Mouse (Mus musculus) retina, postnatal 1 day (tissue): ENCODE data around the gene Ppp3ca.
"Not testable (repeated sequence)": the region's sequence is repeated elsewhere in the genome, so short reads cannot be mapped to it uniquely, and the experiment has no call there.

Experiments
- DNase-seq: peaks from one replicate; pipeline ENCODE4 v3.0.0-alpha.2; 2012

The Ppp3ca gene

GRCm38 (mm10) chr3:136689793-136690543 lies 20.0 kb downstream of the Ppp3ca start:
- DNase-seq, result no peak

DNA sequence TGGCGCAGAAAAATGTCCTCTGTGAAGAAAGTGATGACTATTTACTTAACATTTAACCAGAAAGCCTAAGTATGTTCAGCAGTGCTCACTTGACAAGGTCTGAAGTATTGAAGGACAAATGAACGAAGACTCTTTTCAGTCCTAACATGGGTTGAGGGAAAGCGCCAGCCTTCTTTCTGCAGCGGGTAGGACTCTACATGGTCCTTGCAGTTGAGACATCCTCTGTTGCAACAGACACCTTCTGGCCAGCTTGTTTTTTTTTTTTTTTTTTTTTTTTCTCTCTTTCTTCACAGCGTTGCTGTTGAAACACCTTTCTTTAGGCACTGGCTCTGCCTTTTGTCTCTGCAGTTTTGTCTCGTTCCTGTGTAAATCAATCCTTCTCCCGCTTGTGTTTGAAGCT lies 22.1 kb downstream of the Ppp3ca start:
- DNase-seq, result no peak

DNA sequence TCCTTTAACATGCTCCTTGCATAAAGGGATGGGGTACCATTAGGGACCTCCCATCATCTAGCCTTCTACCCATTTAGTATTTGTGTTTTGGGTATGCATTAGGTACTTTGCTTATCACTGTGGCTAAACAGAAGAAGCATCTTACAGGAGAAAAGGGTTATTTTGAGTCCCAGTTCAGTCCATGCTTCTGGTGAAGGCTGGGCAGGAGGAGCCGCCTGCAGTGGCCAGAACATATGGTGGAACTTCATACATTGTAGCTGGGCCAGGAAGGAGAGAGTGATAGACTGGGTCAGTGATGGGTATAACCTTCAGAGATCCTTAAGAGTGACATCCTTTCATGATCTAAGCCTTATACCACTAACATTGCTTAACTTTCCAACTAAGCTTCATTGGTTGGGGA lies 23.6 kb downstream of the Ppp3ca start:
- no peak for DNase-seq

DNA sequence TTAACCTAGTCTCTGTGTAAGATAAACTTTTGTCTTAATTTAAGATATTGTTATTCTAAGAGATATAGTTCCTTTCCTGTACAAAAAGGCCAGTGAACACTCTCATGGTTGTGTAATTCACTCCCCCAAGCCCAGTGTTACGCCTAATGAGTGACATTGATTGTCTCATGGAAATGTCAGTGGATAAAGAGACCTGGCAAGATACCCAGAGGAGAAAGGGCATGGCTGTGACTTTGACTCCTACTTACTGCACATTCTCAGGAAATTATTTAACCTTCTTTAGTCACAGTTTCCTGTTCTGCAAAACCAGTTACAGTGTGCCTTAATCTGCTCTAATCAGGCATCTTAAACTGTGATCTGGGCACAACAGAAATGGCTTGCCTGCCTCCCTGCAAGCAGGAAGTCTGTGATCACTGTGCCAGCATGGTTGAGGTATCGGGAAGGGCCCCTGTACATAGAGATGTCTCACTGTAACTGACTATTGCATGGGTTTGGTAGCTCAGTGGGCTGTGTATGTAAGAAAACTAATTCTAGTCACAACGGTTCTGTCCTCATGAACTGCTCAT lies 27.8 kb downstream of the Ppp3ca start:
- no peak for DNase-seq

DNA sequence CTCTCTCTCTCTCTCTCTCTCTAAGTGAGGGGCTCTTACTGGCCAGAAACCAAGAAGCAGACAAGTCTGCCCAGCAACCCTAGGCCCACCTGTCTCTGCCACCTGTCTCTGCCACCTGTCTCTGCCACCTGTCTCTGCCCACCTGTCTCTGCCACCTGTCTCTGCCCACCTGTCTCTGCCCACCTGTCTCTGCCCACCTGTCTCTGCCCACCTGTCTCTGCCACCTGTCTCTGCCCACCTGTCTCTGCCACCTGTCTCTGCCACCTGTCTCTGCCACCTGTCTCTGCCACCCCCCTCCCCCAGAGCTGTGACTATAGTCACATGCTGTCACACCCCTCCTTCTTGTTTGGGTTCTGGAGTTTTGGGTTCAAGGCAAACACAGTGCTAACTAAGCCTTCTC lies 29.8 kb downstream of the Ppp3ca start:
- not testable (repeated sequence) for DNase-seq

- peak; percentile 64 for DNase-seq
Observed at GRCm38 (mm10) chr3:136700447-136701009, 30.6 kb downstream of the Ppp3ca start.

DNA sequence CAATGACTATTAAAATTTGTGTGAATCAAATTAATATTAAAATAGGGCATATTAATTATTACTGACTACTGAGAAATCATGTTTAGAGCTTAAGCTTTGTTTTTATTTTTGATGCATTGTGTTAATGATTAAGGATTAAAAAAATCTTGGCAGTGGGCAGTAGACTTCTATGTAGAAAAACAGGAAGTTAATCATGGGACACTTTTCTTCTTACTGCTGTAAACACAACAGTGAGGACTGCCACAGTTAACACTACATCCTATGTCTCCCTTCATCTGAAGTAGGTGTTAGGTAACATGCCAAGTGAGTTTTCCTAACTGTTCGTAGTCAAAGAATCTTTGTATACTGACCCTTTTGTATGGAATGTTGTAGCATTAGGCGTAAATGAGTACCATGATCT lies 32.9 kb downstream of the Ppp3ca start:
- DNase-seq, result no peak

GRCm38 (mm10) chr3:136704515-136705247 lies 34.8 kb downstream of the Ppp3ca start:
- DNase-seq, result no peak

GRCm38 (mm10) chr3:136706048-136706447 lies 36.1 kb downstream of the Ppp3ca start:
- DNase-seq, result no peak

DNA sequence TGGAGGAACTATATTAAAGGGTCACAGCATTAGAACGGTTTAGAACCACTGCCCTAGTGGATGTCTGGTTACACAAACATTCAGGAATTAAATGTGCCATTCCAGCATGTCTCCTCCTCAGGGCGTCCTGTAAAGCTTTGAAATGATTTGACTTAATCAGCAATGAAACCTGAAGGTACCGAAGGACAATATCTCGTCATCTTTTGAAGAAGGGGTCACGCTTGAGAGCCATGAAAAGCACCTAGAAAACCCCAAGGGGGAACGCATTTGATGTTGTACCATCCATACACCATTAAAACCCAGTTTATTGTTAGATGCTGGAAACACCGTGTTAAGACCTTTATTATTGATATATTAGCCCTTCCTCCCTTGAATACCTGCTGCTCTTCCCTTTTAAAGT lies 36.8 kb downstream of the Ppp3ca start:
- no peak for DNase-seq

DNA sequence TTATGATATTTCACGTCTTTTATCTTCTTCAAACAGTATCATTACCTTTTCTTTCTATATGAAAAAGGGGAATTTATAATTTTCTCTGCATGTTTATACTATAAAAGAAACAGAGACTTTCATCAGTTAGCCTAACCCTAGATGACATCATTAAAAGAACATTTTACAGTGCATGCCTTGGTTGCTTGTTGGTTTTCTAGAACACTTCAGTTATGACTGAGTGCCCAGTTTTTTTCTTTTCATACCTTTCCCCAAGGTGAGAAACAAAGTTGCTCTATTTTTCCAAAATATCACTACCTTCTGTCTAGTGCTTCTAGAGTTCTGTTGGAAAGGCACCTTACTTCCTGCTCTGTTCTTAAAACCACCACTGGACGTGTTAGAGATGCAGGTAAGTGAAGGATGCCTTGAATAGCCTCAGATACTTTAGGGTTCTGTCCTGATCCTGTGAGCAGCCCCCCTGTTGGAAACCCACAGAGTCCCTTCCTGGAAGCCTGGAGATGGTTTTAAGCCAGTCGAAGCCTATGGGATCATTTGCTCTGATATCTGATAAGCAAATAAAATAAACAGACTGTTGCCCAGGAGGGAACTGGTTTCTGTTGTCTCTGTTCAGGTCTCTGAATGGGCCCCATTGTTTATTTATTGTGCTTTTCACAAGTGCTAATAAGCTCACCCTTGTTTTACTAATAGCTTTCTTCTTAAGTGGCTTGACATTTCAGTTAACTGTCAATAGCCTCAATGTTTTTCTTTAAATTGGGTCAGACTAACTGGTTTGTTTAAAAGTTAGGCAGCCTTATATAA lies 37.5 kb downstream of the Ppp3ca start:
- peak; percentile 69 for DNase-seq

DNA sequence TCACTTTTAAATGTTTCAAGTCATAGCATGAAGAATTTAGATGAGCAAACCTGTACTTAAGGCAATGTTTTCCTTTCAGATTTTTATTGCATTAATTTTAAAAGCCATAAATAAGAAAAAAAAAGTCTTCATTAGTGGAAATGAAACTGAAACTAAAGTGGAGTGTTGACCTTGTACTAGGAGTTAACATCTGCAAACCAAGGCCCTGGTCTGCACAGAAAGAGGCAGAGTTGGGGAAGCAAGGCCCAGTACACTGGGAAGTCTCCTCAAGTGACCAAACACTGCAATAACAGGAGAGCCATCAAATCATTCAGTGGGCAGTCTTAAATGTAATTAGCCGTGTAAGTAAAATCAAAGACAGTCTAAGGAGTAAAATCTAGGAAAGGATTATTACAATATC lies 38.3 kb downstream of the Ppp3ca start:
- peak; percentile 38 for DNase-seq

GRCm38 (mm10) chr3:136710310-136710906 lies 40.5 kb downstream of the Ppp3ca start:
- no peak for DNase-seq

DNA sequence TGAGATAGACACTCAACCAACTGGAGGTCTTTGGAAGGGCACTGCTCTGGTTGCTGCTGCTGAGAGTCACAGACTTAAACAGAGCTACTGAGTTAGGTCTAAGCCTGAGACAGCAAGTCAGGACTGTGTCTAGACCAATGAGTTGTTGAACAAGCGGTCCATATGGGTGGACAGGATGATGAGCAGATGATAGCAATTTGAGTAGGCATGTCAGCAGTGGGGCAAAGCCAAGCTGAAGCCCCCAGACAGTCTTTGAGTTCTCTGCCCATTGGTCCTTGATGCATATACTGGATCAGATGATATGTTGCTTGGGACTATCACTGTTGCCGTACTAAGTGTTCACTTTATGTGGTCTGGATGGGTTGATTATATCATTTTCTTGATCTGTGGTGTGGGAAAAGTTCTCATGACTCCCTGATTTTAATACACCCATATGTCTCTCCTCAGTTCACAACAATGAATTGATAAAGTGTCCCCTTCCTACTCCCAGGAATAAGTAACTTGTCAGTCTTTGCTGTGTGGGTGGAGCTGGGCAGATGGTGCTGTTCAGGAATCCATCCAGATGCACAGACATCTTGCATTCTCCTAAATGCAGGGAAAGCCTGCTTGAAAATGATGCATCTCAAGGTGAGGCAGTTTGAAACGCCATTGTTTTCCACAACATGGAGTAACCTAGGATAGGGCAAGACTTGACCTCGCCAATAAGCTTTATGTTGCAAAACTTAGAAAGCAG lies 44.5 kb downstream of the Ppp3ca start:
- no peak for DNase-seq

GRCm38 (mm10) chr3:136716247-136716646 lies 46.3 kb downstream of the Ppp3ca start:
- no peak for DNase-seq

DNA sequence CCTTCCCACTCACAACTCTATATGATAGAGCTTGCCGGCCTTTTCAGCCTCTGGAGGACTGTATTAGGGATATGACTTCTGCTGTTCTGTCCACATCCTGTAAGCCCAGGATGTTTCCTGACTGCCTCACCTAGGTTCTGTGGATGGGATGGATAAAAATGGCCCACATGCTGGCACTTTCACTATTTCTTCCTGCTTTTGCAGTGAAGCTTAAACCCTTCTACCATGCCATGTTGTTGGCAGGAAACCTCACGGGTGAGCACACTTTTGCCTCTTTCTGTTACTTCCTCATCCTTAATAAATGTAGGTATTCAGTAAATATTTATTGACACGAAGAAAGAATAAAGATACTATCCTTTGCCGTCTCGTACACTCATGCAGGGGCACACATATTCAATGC lies 48.5 kb downstream of the Ppp3ca start:
- DNase-seq, result no peak

DNA sequence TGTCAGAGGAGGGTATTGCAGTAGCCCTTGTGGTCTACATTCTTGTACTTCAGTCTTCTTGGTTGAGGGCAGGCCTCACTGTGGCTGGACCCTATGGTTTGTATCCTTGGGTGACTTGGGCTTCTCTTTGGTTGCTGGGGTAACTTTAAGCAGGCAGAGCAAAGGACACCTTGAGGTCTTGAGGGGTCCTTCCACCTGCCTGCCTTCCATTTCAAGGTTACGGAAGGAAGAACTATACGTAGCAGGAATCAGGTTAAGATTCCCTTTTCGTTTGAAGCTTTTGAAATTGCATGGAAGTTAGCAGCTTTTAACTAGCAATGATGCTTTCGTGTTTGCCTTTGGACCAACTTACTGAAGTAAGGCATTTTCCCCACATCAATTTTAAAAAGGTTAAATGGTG lies 51.3 kb downstream of the Ppp3ca start:
- no peak for DNase-seq

- peak; percentile 60 for DNase-seq
Observed at GRCm38 (mm10) chr3:136721804-136722427, 52.0 kb downstream of the Ppp3ca start.

DNA sequence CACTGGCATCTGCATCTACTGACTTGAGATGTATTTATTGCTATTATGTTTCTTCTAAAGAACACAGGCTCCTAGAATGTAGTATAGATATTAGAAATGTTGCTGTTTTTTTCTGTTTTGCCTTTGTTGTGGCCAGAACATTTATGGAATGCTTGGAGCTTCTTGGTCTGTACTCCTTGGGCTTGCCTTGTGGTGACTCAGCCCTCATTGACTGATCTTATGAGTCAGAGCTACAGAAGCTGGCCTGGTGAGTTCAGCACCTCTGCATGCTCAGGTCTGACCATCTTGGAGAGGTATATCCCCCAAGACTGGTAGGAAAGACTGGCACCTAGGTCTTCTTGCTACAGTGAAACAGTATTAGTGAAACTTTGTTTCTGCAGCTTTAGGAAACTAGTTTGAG lies 52.6 kb downstream of the Ppp3ca start:
- no peak for DNase-seq

- peak; percentile 56 for DNase-seq
Observed at GRCm38 (mm10) chr3:136725311-136726156, 55.6 kb downstream of the Ppp3ca start.
